Mouse (Mus musculus) bone marrow, adult 2 months (tissue): ENCODE results near the gene Gm9922. TPM values are rescaled to one million over a fixed set of nuclear protein-coding genes. Genes with fewer than 3 reads are reported as not detected.

Source experiments
- H3K27ac ChIP-seq: fragments of 200-500 bp; 2 replicates; pipeline ENCODE4 v1.5.1; 2012; ENCODE audit warnings: low read depth, mild to moderate bottlenecking, control low read depth, inconsistent platforms, low read length; ENCODE audit not compliant: control insufficient read depth, poor library complexity, insufficient read depth
- H3K4me1 ChIP-seq: fragments of 200-500 bp; 2 replicates; pipeline ENCODE4 v1.6.1; 2011; ENCODE audit warnings: low read length; ENCODE audit not compliant: control insufficient read depth, insufficient read depth
- H3K4me3 ChIP-seq: fragments of 200-500 bp; replicated peaks from 2 replicates; pipeline ENCODE3; 2011; ENCODE audit warnings: mild to moderate bottlenecking, low read depth, low read length, control low read depth; ENCODE audit not compliant: control insufficient read depth
- CTCF ChIP-seq: fragments of 200-500 bp; IDR thresholded peaks from 2 replicates; pipeline ENCODE4 v1.5.1; 2011; ENCODE audit warnings: low read length, control low read depth; ENCODE audit not compliant: control insufficient read depth, insufficient read depth
- POLR2A ChIP-seq: fragments of 200-500 bp; IDR thresholded peaks from 2 replicates; pipeline ENCODE4 v1.6.1; 2011; ENCODE audit warnings: low read depth, mild to moderate bottlenecking, control low read depth, low read length, borderline replicate concordance; ENCODE audit not compliant: control insufficient read depth
- WGBS: fragments of 180-500 bp; shearing (Covaris S2); methylation state at CpG from one replicate; pipeline ENCODE4 v1.1.7; 2018; 5-methylcytosine and 5-hydroxymethylcytosine counted together
- polyA plus RNA-seq: library from polyadenylated mRNA; stranded (reverse); fragments of >200 nt; gene quantifications from 2 replicates; pipeline ENCODE4 v1.2.4, GENCODE M21; 2011; ENCODE audit warnings: low replicate concordance; ENCODE audit not compliant: missing spikeins, insufficient read depth, insufficient read length

The Gm9922 gene
- not detected in 2 replicates for polyA plus RNA-seq

DNA sequence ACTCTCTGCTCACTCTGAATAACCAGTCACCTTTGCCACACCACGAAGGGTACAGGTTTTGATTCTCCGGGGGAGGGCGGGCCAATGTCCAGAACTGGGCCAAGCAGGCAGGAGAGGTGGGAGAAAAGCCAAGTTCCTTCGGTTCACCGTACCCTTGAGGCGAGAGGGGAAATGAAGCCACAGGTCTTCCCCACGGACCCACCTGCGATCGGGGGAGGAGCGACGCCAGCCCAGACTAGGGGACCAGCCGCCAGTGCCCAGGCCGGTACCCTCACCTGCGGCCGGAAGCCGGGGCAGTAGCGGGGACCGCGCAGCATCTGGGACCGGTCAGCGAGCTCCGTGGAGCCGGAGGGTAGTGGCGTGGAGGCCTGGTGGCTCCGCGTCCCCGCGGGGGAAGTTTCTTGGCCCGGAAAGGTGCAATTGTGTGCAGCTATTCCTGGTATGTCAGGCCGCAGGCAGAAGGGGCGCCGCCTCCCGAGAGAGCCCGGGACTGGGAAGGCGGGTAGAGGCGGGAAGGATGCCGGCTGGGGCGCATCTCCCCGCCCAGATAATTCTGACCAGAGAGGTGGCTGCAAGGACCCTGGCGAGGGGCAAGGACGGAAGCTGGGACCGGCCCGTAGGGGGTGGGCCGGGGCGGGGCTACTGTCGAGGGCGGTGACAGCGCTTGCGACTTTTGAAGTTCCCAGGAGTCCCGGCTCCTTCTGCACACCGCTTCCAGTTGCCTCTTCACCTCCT, at the start of gene Gm9922, which contains the start of gene Lmo7:
TSS of gene Gm9922 (minus strand) at position 578 of the 735 bp plus-strand sequence.
TSS of gene Lmo7 (plus strand) at position 721 of the 735 bp plus-strand sequence.
- WGBS, result under 1% methylated on average over 51 of the region's 51 CpGs
- Histone ChIP-seq H3K4me3 (peak within 1 kb of the TSS; percentile 48), H3K4me1 (no peaks in the 10 kb centered on the region), H3K27ac (no peak within 1 kb of the TSS)
- TF ChIP-seq CTCF (no peak), POLR2A (no peak)

DNA sequence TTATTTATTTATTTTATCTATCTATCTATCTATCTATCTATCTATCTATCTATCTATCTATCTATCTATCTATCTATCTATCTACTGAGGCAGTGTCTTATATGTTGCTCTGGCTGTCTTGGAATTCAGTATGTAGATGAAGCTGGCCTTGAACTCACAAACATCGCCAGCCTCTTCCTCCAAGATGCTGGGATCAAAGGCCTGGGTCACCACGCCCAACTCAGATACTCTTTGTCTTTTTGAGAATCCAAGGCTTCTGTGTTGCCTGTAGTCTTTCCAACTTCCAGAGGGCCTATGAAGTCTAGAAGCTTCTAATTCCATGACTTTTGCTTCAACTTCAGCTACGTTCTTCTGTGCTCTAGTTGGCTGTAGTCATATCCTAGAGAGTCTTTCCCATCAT, 48.8 kb upstream of the Gm9922 start:
- Histone ChIP-seq H3K4me1 (no peaks in the 10 kb centered on the region), H3K27ac (no peak overlapping the region), H3K4me3 (no peak overlapping the region)
- TF ChIP-seq CTCF (no peak), POLR2A (no peak)
- 84% methylated on average over 3 of the region's 3 CpGs for WGBS

DNA sequence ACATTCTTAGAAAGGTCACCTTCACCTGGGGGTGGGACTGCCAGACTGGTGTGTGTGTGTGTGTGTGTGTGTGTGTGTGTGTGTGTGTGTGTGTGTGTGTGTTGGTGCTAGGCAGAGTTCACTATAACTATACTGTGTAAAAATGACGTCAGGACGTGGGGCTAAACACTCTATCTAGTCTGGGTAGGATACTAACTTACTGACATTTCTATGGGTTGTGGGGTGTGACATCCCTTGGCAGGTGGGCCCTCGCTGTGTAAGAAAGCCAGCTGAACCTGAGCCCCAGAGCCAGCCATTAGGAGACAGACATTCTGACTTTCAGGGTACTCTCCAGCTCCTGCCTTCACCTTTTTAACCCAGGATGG, 47.5 kb upstream of the Gm9922 start:
- H3K4me1 ChIP-seq, result no peaks in the 10 kb centered on the region
- no peak overlapping the region for H3K4me3 ChIP-seq
- 81% methylated on average over 3 of the region's 3 CpGs for WGBS
- H3K27ac ChIP-seq, result no peak overlapping the region
- TF ChIP-seq POLR2A (no peak), CTCF (no peak)

DNA sequence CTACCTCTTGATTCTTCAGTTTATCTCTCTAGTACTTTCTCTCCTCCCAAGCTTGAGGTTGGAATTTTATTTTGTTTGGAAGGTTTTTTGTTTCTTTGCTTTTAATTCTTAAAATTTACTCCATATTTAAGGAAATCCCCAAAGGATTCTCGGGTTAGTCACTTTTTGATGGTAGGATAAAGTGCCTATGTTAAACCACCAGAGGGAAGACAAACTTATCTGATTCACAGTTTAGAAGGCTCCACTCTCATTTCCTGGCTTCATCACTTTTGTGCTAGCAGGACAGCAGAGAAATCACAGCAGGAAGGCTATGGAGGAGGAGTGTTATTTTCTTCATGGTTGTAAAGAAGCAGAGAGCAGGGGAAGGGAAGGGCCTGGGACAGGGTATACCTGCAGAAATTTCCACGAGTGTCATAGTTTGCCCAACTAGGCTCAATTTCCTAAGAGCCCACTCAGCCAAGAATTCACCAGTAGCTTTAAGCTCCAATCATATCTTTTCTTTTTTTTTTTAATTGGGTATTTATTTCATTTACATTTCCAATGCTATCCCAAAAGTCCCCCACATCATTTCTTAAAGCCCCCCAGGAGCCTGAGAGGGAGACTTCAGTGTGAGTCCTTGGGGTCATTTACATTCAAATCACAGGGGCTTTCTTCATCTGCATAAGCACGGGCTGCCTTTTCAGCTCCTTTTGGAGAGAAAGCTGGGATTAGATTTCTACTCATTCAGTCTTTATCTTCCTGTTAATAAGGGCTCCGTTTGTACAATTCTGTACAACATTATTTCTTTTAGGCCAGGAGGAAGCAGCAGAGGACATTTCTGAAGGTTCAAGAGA, 46.9 kb upstream of the Gm9922 start:
- Histone ChIP-seq H3K4me1 (no peaks in the 10 kb centered on the region), H3K27ac (no peak overlapping the region), H3K4me3 (no peak overlapping the region)
- 63% methylated on average over 4 of the region's 4 CpGs for WGBS
- TF ChIP-seq POLR2A (no peak), CTCF (no peak)

DNA sequence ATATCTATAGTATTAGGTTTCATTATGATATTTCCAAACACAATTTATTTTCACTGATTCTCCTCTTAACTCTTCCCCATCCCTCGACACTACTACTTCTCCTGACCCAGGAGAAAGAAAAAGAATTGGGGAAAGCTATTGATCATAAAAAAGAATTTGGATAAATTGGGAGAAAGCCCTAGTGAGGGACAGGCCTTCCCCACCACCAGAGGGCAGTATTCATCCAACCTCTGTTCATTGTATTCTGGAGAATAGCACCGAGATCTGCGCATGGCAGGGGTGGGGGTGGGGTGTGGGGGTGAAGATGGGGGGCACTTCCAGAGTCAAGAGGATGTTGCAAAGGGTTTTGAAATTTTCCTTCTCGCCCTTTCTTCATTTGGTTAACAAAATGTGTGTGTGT, 45.0 kb upstream of the Gm9922 start:
- 35% methylated on average over 4 of the region's 4 CpGs for WGBS
- H3K27ac ChIP-seq, result no peak overlapping the region
- TF ChIP-seq POLR2A (no peak), CTCF (peak; percentile 33; the same call in 1 of the 2 replicates)
- H3K4me1 ChIP-seq, result no peaks in the 10 kb centered on the region
- no peak overlapping the region for H3K4me3 ChIP-seq

DNA sequence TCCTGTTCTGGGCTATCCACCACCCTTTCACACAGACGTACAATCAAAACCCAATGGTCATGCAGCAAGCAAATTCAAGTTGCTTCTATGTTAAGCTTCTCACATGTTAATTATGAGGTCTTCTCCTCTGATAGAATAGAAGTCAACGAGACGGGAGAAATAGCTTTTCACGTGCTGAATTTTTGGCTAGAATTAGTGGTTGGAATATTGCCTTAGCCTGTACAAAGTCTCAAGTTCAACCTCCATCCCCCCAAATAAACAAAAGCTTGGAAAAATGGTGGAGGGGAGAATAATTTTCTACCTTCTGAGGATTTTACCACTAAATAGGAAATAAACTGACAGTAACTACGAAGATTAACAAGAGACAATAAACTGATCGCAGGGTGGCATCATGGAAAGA, 42.1 kb upstream of the Gm9922 start:
- 85% methylated on average over 6 of the region's 6 CpGs for WGBS
- TF ChIP-seq CTCF, result no peak
- TF ChIP-seq POLR2A, result no peak
- no peak overlapping the region for H3K27ac ChIP-seq
- H3K4me3 ChIP-seq, result no peak overlapping the region
- no peaks in the 10 kb centered on the region for H3K4me1 ChIP-seq

DNA sequence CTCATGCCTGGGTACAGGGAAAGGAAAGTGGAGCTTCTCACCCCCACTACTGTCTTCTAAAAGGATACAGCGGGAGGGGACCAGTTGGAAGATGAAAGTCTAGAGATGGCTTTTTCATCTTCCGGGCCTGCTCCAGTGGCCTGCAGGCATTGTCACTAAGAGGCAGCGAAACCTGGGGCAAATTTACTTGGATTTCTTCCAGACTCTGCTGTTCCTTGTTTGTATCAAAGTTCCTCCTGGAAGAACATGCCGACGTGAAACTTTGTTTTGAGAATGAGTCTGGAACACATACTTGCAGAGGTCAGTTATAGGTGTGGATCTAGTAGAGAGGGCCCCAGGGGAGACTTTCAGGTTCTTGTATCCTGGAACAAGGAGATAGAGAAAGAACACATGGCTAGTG, 41.7 kb upstream of the Gm9922 start:
- Histone ChIP-seq H3K4me3 (no peak overlapping the region), H3K27ac (no peak overlapping the region), H3K4me1 (no peaks in the 10 kb centered on the region)
- no peak for TF ChIP-seq POLR2A
- no peak for TF ChIP-seq CTCF
- WGBS, result 79% methylated on average over 5 of the region's 5 CpGs

DNA sequence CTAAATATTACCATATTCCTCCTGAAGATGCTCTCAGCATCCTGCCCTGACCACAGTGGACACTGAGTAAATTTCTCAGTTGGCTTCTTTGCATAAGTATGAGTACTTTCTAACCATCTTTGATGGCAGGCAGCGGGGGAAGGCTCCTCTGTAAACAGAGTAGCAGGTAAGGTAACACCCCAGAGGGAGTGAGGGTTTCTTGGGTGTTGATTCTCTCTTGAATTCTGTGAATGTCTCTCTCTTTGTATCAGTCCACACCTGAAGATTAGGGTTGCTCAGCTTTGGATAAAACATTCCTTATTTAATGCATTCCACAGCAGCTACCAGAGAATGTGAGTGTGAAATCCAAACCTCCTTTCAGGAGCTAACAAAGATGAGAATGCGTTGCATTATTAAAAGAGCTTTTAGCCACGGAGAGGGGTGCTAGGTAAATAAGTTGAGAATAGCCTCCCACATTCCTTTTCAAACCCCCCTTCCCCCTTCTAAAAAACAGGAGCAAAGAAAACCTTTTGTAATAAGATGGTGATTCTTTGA, 34.2 kb upstream of the Gm9922 start:
- no peak overlapping the region for H3K4me3 ChIP-seq
- TF ChIP-seq POLR2A (no peak), CTCF (no peak)
- H3K27ac ChIP-seq, result no peak overlapping the region
- WGBS, result 64% methylated on average over 3 of the region's 3 CpGs
- H3K4me1 ChIP-seq, result no peaks in the 10 kb centered on the region
